Mouse (Mus musculus): ENCODE data around the gene Olfr1380.
"Not testable (repeated sequence)": the region's sequence is repeated elsewhere in the genome, so short reads cannot be mapped to it uniquely, and the experiment has no call there.

DNA sequence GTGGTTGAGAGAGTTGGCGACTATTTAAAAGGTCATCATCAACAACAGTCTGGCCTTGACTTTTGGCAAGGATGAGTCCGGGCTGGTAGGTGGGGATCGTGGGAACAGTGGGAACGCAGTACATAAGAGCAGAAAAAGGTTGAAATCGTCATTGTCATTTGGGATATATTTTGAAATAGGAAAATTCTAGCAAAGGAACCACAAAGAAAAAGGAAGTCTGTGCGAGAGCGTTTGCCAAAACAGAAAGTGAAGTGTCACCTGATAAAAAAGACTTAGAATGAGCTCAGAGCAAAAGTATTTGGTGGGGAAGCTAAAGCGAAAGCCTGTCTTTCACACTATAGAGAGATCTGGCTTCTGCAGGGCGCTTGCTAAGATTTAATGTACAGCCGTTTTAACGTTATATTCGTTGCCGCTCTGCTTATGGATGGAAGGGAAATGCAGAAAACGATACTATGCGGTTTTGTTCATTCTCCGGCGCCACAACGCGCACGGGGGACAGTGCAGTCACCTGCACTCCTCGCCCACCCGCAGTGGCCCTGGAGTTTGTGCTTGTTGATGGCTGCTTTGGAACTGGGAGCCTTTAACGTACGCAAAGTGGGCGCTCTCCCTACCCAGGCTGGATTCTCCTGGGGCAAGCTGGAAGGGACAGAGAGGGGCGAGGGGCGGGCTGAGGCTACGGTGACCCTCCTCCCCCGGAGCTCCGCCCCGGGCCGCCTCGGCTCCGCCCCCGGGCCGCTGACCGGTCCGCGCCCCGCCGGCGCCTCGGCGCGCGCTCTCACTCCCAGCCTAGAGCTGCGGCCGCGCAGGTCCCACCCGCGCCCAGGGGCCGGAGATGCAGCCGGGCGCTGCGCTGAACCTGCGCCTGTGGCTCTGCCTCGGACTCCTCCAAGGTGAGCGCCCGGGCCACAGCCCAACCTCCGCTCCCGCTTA is 52.5 kb downstream of the Olfr1380 start, which contains the start of gene Flt4:
- not testable (repeated sequence) for TF ChIP-seq CTCF (IDR thresholded peaks at IDR 0.05; ENCODE audit: borderline replicate concordance, extremely low read depth, insufficient read depth, insufficient read length); POLR2A (IDR thresholded peaks at IDR 0.05; ENCODE audit: borderline replicate concordance, extremely low read depth, insufficient read depth, insufficient read length, poor library complexity, severe bottlenecking)

Data from brain, embryonic 14.5 days (tissue).